Mouse (Mus musculus) liver, postnatal 0 days (tissue): Measurements from ENCODE around the gene Tmem169.

ENCODE experiments used
- CTCF ChIP-seq: sonication (generic); IDR thresholded peaks from 2 replicates; pipeline ENCODE4 v1.5.1; 2016; ENCODE audit warnings: antibody characterized with exemption, low read depth
- EP300 ChIP-seq: IDR thresholded peaks from 2 replicates; pipeline ENCODE4 v1.6.1; 2016; ENCODE audit warnings: antibody characterized with exemption, low read depth, mild to moderate bottlenecking

DNA sequence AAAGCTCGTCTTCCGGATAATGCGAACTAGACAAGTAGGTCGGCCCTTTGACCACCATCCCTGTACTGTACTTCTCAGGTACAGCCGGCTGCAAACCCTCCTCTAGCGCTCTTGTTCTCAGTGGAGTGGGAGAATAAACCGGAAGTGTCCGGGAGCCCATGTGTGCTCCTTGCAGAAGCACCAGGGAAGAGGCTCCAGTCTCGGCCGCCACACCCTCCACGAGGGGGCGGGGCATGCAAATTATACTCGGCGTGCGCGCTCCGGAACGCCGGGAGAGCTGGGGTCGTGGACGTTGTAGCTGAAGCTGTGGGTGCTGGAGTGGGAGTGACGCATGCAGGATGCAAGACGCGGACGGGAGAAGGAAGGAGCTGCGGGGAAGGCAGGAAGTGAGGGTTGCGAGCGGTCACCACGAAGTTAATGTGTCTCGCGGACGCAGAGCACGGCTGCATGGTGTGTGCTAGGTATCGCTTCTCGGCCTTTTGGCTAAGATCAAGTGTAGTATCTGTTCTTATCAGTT, 29.6 kb upstream of the Tmem169 start:
- TF ChIP-seq CTCF (peak; percentile 33; the same call in 1 of the 2 replicates), EP300 (no peak)
